Mouse (Mus musculus): ENCODE data around the gene Robo4. TPM values are rescaled to one million over a fixed set of nuclear protein-coding genes. Genes with fewer than 3 reads are reported as not detected.
A peak's percentile ranks its signal among the peaks of the same experiment; 100 is the strongest.

Robo4 gene
- 1 to 10 TPM; 6.5 to 7.4 TPM for total RNA-seq (2021)

DNA sequence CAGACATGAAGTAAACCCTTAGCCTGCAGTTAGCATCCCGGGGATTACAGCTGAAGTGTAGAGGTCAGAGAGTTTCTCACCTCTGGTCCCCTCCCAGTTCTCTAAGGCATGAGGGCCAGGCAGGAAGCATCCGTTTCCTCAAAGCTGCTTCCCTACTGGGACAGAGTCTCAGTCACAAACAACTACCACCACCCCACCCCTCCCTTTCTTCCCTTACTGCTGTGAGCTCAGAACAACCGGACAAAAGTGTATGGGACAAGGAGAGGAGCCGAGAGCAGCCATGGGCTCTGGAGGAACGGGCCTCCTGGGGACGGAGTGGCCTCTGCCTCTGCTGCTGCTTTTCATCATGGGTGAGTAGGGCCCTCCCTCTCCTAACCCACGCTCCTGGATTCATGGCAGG is at the start of gene Robo4:
Robo4 (plus strand) TSS at position 96 of the 400 bp plus-strand sequence.
- intact Hi-C loops (cut with DNase I), result no loop called here
- DNase-seq, result no peak

DNA sequence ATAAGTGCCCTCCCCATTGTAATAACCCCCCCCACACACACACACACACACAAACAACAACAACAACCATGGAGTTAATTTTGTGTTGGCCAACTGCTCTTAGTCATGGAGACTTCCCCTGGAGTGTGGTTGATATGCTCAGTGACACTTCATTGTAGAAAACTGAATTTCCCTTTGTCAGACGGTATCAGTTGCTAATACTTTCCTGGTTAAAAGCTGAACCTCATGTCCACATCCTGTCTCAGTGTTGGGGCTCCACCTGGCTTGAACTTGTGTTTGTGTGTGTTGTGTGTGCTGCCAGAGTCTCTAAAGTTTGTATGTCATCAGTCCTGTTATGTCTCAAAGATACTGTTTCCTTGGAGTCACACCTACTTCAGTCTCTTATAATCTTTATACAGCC is 47.2 kb upstream of the Robo4 start:
- intact Hi-C loops (cut with DNase I), result no loop called here
- DNase-seq, result no peak

DNA sequence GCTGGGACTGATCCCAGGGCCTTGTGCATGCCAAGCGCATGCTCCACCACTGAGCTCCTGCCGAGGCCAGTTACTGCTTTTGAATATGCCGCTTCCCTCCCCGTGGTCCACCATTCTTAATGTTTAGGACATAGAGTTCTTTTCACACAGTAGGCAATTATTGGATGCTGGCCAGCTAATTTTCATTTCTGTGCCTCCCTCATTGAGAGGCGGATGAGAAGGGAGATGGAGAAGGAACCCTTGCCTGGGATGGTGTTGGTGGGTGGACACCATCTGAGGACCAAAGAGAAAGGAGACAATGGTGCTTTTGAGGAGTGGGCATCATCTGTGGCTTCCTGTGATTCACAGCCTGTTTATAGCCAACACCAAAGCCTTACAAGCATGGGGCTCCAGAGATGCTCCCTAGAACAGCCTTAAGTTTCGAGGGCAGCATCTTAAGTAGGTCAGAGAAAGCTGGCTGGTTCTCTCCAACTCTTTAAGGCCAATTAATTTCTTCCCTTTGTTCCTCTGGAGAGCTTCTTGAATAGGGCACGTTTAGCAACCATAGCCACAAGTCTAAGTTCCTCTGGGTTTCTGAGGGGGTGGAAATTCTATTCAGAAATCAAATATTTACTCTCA is 42.9 kb upstream of the Robo4 start:
- intact Hi-C loops (cut with DNase I), result no loop called here
- DNase-seq, result peak; percentile 43

DNA sequence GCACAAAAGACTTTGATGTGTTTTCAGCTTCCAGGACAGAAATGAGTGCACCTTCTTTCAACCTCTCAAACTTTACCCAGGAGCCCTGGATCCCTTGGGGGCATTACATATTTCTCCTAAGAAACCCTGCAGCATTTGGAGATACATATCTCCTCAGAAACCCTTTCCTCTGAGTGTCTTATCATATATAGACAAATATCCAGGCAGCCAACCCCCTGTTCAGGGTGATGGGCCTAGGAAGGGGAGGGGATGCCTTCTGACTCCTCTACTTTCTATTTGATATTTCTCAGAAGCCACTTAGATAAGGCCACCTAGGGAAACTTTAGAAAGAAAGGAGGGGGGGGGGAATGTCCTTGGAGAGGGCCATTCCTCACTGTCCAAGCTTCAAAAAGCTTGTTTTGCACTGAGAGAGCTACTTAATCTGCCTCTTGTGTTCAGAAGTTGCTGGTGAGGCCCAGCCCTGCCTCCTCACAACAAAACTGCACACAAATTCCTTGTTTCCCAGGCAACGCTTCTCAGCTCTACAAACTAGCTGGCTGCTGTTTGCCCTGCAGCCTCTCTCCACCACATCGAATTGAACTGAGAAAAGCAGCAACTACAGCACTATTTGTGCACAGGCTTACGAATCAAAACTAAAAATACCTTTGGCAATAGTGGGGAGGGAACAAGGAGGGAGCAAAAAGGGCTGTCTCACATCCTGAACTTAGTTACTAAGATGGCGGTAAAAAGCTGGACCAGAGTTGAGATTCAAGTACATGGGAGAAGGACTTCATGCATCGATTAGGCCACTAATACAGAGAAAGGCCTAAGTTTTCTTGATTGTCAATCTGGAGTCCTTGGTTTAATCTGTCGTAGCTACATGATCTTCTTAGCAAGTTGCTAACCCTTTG is 42.1 kb upstream of the Robo4 start:
- intact Hi-C loops (cut with DNase I), result no loop called here
- peak; percentile 36 for DNase-seq

DNA sequence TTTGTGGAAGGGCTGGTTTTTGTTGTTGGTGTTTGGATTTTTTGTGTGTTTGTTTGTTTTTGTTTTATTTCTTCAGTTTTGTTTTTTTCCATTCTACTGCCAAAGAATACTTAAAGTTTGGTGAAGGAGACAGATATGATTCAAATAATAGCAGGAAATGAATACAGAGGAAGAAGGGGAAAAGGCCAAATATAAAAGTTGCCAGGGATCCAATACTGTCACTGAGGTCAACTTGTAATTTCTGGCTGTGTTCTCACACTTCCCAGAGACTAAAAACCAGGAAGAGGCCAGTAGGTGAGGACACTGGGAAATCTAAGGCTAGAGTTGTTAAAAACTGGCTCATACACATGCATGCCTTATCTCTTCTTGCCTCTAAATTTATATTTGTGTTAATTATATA is 39.6 kb upstream of the Robo4 start:
- intact Hi-C loops (cut with DNase I), result no loop called here
- no peak for DNase-seq

DNA sequence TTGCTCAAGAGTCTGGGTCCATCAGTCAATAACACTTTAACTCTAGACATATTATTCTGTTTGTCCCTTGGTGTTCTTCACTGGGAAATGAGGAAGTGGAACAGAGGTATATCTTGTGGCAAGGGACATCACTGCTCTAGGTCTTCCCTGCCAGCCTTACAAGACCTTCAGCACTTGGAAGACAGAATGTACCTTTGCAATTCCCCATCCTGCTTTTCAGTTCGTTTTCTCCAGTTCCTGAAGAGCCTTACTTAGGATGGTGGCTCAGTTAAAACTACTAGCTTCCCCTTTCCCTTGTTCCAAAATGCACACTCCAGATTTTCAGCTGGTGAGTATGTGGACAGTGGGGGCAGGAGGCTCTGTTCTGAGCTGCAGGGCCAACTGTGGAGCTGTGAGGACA is 38.8 kb upstream of the Robo4 start:
- DNase-seq, result no peak
- intact Hi-C loops (cut with DNase I), result no loop called here

DNA sequence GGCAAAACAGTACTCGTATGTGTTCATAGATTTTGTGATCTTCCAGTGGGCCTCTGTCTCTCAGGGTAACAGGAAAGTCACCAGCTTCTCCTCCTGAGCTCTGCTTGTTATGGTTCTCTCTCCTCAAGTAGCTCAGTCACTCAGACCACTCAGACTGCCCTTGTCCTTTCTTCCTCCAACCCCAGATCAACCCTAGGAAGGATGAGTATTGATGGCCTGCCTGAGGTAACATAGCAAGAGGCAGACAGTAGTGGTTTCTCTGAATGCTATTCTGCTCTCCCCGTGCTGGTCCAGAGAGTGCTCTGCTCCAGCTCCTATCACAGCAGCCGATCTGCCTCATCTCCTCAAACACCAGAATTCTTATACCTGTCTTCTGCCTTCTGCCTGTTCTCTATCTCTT is 38.1 kb upstream of the Robo4 start:
- intact Hi-C loops (cut with DNase I), result no loop called here
- no peak for DNase-seq

DNA sequence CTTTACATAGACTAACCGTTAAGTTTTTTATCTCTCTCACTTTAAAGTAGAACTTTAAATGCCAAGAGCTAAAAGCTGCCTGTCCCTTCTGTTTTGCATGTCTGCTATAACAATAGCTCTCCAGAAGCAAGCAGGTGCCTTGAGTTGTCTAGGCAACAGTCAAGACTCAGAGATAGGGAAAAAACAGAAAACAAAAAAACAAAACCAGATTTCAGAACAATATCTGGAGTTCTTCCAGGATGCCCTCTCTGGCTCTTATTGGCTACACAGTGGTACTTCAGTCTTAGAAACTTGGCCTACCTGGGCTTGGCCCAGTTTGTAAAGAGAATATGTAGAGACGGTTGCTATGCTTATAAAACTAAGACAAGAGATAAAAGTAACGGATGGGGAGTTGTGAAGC is 37.3 kb upstream of the Robo4 start:
- intact Hi-C loops (cut with DNase I), result no loop called here
- no peak for DNase-seq

DNA sequence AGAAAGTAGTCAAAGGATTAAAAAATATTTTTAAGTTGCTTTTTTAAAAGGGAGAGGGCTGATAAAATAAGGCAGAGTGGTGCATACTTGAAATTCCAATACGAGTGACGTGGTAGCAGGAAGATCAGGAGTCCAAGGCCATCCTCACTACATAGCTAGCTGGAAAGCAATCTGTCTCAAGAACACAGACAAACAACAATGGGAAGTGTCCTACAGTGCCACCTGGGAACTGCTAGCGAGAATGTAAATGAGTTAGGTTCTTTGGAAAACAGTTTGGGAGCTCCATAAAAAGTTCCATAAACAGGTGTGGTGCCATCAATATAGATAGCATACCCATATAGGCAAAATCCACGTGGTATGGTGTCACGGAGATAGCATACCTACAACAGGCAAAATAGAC is 36.0 kb upstream of the Robo4 start:
- intact Hi-C loops (cut with DNase I), result no loop called here
- DNase-seq, result no peak

DNA sequence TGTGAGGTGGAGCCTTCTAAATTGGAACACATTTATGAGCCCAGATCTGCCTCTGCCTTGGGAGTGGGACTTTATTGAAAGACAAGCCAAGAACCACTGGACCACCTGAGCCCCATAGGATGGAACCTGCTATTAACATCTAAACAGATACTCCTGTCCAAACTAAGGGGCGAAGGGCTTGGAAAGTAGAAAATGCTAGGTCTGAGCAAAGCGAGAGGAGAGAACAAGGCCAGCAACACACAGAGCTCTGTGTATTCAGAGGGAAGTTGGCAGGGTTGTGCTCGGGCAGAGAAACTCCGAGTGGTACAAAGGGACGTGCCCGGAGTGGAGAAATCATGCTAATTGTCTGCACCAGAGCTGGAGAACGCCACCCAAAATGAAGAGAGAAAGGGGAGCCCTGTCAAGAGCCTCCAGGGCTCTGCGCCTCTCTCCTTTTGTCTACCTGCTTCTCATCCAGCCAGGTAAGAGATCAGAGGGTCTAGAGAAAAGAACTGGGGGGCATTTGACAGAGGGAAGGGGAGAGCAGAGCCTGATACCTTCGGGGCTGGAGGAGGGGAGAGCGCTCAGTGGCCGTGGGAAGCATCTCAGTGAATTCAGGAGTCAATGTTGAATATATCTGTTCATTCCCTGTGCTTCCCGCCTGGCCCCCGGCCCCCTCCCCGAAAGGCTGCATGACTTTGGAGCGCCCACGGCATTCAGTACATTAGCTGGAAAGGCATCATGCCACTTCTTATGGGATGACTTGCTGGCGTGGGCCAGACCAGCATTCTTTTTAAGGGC is 34.2 kb upstream of the Robo4 start, which contains the start of gene Hepacam:
Hepacam (plus strand) TSS at position 51 of the 780 bp plus-strand sequence.
- DNase-seq, result peak; percentile 32
- intact Hi-C loops (cut with DNase I), result no loop called here

DNA sequence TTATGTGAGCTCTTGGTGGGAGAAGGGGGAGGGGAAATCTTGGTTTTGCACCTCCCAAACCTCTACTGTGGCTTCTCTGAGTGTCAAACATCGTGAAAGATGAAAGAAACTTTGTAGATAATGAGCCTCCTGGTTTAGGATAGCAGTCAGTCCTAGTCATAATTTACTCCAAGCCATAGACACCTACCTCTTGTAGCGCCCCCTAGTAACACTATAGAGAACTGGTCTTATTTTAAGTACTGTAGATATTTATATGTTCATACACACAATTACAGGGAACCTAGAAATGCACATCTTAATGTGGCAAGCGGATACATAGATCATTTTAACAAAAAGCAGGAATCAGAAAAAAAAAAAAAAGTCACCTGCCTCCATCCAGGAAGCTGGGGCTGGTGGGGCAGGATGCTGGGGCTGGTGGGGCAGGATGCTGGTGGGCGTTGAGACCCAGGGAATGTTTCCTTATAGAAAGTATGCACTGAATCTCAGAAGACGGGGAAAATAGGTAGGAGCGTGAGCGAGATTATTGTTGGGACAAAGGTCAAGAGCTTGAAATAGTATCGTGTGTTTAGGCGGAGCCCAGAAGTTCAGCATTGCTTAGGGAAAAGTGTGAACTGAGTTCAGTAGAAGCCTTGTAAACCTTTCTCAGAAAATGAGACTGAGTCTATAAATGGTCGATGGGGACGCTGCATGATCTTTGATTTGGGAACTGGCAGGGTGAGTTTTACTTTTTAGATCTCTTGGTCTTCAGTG is 33.4 kb upstream of the Robo4 start:
- no peak for DNase-seq
- intact Hi-C loops (cut with DNase I), result no loop called here

DNA sequence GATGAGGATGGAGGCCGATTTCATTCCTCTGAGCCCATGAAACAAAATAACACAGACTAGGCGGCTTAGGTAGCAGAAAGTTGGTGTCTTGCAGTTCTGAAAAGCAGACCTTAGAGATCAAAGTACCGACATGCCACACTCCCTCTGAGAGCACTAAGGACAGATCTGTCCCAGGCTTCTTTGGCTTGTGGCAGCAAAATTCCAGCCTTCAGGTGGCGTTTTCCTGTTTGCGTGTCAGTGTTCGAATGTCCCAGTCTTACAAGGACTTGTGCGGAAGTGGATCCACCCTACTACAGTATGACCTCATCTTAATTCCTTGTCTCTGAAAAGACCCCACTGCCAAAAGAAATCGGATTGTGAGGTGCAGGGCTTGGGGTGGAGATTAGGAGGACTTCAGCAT is 32.8 kb upstream of the Robo4 start:
- no peak for DNase-seq
- intact Hi-C loops (cut with DNase I), result no loop called here

DNA sequence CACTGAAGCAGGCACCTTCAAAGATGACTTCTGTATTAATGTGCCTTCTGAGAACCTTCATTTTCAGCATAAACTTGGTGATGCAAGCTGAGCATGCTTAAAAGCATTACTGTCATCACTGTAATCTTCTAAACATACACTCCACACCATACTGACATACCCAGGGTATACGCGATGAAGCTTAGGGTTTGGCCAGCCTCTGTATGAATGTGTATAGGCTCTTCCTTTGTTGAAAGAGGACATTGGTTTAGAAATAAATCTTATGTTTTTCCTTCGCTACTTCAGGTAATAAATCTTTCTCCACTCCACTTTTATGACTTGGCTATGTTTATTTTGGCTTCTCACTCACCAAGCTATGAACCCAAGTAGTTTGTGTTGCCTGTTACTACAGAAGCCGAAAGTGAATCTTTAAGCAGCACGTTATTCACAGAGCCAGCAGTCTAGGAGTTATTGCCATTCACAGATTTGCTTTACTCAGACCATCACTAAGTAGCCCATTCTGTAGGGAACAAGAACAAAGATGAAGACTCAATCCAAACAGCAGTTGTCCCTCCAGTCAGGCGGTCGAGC is 30.4 kb upstream of the Robo4 start:
- intact Hi-C loops (cut with DNase I), result no loop called here
- no peak for DNase-seq

DNA sequence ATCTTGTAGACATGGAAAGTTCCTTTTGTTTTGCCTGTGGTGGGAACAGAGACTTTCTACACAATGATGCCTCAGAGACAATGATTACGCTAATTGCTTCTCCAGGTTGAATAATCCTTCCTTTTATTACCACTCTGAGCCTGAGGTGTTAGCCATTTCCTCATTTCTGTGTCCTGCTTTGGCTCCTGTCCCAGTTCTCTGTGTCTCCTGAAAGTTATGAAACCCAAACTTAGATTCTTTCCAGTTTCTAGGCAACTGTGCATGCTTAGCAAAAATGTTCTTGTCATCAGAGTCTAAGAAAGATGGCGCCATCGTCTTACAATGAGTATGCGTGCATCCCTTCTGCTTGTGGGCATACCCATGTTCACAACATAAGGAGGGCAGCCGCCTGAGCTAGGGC is 26.0 kb upstream of the Robo4 start:
- intact Hi-C loops (cut with DNase I), result no loop called here
- no peak for DNase-seq

DNA sequence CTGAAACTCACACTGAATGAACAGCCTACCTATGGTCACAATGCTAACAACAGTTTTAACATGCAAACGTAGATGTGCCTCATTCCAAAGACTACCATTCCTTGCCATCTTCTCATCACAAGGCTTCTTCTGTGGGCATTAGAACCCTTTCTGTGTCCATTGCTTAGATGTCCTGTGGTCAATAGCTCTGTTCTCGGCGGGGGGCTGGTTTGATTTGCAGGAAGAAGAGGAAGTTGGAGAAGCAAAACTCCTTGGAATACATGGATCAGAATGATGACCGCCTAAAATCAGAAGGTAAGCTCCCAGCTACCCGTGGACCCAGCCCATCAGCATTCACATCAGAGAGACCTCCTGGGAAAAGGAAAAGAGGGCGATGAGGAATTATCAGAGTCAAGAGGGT is 18.5 kb upstream of the Robo4 start:
- intact Hi-C loops (cut with DNase I), result no loop called here
- DNase-seq, result no peak

DNA sequence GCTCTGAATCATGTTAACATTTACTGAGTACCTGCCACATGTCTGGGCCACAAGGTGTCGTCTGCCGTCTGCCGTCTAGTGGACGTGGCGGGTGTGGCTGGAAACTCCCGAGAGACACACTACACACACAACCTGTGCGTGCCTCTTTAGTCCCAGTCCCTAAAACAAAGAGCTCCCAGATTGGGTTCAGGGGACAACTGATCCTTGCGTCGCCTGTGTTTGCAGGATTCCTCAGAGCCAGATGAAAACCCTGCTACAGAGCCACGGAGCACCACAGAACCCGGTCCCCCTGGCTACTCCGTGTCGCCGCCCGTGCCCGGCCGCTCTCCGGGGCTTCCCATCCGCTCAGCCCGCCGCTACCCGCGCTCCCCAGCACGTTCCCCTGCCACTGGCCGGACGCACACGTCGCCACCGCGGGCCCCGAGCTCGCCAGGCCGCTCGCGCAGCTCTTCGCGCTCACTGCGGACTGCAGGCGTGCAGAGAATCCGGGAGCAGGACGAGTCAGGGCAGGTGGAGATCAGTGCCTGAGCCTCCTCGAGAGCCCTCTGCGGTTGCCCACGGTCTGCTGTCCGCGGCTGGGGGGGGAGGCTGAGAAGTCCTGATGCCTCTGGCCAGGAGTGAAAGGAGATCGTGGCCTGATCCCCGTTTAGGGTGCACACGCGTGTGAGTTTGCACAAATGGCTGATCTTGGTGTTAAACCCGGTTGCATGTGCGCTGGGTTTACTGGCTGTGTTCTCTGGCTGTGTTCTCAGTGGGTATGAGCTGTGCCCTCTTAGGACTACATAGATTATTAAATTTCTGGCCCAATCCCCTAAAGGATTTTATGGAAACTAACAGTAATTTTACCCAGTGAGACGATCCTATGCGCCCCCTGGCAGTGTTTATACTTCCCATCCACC is 17.2 kb upstream of the Robo4 start:
- intact Hi-C loops (cut with DNase I), result no loop called here

DNA sequence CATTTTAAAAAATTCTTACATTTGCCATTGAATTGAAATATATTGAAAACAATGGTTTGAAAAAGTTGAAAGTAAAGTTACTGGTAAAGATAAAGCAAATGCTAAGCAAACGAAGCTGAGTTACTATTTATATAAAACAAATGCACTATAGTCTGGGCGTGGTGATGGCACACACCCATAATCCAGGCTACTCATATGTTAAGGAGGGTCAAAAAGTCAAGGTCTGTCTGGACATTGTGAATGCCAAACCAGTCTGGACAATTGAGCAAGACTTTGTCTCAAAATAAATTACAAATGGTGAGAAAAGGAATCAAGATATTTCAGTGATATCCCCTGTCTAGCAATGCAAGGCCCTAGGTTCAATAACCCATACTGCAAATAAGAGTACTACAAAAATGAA is 10.8 kb upstream of the Robo4 start:
- intact Hi-C loops (cut with DNase I), result no loop called here
- DNase-seq, result no peak

More for the DNA sequence above, 17.2 kb upstream of the Robo4 start:
- DNase-seq, result peak; percentile 20

DNA sequence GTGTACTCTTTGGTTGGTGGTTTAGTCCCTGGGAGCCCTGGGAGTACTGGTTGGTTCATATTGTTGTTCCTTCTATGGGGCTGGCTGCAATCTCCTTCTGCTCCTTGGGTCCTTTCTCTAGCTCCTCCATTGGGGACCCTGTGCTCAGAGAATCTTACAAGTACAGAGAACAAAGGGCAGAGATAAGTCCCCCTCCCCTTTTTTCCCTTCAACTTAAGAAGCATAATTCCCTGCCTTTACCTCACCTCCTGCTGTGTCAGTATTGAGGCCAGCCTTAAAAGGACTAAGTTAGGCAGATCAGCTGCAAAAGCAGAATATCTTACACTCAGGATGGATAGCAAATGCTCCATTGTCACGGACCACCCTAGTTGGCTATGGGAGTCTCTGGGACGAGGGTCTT is 9.6 kb upstream of the Robo4 start:
- intact Hi-C loops (cut with DNase I), result no loop called here
- DNase-seq, result no peak

DNA sequence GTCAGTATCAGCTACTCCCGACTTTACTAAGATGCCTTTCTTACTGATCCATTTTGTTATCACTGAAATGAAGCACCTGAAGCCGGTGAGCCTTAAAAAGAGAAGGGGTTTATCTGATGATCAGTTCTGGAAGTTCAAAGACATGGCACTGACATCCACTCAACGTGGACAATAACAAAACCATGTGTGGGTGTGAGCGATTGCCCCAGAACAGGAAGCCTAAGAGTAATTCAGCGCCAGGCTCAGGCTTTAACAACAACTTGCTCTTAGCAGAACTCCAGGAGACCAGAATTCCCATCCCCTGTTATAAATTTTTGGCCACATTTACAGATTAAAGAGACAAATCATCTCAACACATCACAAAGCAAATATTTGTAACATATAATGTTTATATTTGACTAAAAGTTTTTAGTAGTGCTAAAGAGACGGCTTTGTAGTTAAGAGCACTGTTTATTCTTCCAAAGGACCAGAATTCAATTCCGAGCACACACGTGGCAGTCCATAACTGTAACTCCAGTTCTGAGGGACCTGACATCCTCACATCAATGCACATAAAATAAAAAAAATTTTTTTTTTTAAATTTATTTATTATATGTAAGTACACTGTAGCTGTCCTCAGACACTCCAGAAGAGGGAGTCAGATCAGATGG is 8.1 kb upstream of the Robo4 start:
- no peak for DNase-seq
- intact Hi-C loops (cut with DNase I), result no loop called here

Data from left cerebral cortex, postnatal 4 days (tissue).